In the genomic region with DNA sequence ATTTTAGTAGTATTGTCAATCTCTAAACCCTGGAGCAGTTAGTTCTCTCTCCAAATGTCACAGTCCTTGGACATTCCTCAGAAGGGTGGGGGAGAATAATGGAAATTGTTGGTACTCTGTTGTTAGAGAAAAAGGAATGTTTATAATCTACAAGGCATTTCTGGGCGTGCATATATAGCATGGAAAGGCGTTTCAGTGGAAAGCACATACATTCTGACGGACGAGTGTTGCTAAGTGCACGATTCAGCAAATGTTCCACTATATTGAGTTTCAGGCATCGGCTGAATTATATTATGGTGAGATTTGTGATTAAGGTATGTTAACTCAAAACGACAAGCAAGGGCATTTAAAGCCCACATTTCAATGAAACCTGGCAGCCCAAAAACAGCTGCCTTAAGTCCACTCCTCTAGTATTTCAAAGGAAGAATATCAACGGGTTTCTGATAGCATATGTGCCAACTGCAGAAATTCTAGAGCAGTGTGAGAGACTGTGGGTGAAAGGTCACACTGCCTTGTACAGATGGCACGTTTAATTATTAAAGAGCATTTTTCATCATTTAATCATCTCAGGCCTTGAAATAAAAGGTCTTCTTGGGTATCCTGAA, we compare ENCODE assay signal across 19 mouse cellular contexts. TPM values are rescaled to one million over a fixed set of nuclear protein-coding genes. Genes with fewer than 3 reads are reported as not detected.
"Had no signal": no experiment of that assay in that cellular context is flagged by ENCODE, and none has a peak within 500 bp of the region (broad histone marks: within the 10 kb centered on the region; RNA-seq: fewer than 3 reads in every experiment).

No protein-coding gene starts in this region.

- ATAC-seq: liver, embryonic 12.5 days had no signal

- H3K9me3 ChIP-seq: limb, embryonic 15.5 days; liver, embryonic 12.5 days; midbrain, embryonic 10.5 days; neural tube, embryonic 13.5 days; stomach, embryonic 15.5 days had no signal

- H3K4me3 ChIP-seq: layer of hippocampus, adult 2 months; limb, embryonic 15.5 days; liver, embryonic 12.5 days; midbrain, embryonic 10.5 days; neural tube, embryonic 13.5 days; stomach, embryonic 15.5 days had no signal

- H3K27me3 ChIP-seq: limb, embryonic 15.5 days; liver, embryonic 12.5 days; neural tube, embryonic 13.5 days; stomach, embryonic 15.5 days had no signal

- H3K36me3 ChIP-seq: limb, embryonic 15.5 days; liver, embryonic 12.5 days; midbrain, embryonic 10.5 days; neural tube, embryonic 13.5 days; stomach, embryonic 15.5 days had no signal

- H3K27ac ChIP-seq: layer of hippocampus, adult 2 months; limb, embryonic 15.5 days; liver, embryonic 12.5 days; midbrain, embryonic 10.5 days; neural tube, embryonic 13.5 days; stomach, embryonic 15.5 days had no signal

- H3K4me2 ChIP-seq: limb, embryonic 15.5 days; liver, embryonic 12.5 days; lung, embryonic 14.5 days; neural tube, embryonic 13.5 days; stomach, embryonic 15.5 days had no signal

- H3K9ac ChIP-seq: limb, embryonic 15.5 days; liver, embryonic 12.5 days; lung, embryonic 14.5 days; neural tube, embryonic 13.5 days; stomach, embryonic 15.5 days had no signal

- H3K4me1 ChIP-seq: limb, embryonic 15.5 days; liver, embryonic 12.5 days; midbrain, embryonic 10.5 days; neural tube, embryonic 13.5 days; stomach, embryonic 15.5 days had no signal

- DNase-seq: kidney, adult 11 months; kidney, adult 9 months; kidney, postnatal 10 days; kidney, postnatal 4 days; lung, embryonic 14.5 days; lung, postnatal 10 days; lung, postnatal 4 days; midbrain, embryonic 14.5 days; thymus, adult 2 months; thymus, postnatal 36 days had no signal

RNA-seq across cellular contexts. Expression of a gene that starts 4.4 kb away (rescaled TPM):
- total RNA-seq: layer of hippocampus, adult 2 months; layer of hippocampus, postnatal 10 days; megakaryocyte, adult 5-6 weeks had no signal
- polyA plus RNA-seq: limb, embryonic 15.5 days; liver, embryonic 12.5 days; liver, embryonic 16.5 days; lung, embryonic 14.5 days; midbrain, embryonic 10.5 days; midbrain, embryonic 14.5 days; neural tube, embryonic 13.5 days; stomach, embryonic 15.5 days; thymus, adult 2 months had no signal
